Mouse (Mus musculus): ENCODE data around the gene Plce1.

Plce1 gene

GRCm38 (mm10) chr19:38721808-38722207, 240.9 kb downstream of the Plce1 start:
- in situ Hi-C loops (cut with MseI, MboI) = no loop called here

GRCm38 (mm10) chr19:38722982-38723381, 242.1 kb downstream of the Plce1 start:
- in situ Hi-C loops (cut with MseI, MboI) = no loop called here

DNA sequence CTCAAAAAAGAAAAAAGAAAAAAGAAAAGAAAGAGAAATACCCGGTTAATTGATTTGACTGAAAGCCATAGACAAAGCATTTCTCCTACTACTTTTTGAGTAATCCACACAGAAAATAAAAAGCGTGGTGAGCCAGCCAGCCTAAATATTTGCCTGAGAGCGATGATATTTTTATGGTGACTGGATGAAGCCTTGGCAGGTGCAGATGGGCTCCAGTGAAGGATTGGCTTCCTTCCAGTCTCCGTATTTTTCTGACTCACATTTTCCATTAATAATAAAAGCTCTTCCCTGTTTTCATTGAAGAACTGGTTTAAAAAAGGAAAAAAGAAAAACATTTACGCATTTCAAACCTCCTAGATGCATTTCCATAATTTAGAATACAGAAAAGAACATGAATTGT, 243.1 kb downstream of the Plce1 start:
- in situ Hi-C loops (cut with MseI, MboI) = no loop called here

GRCm38 (mm10) chr19:38728842-38729241, 247.9 kb downstream of the Plce1 start:
- in situ Hi-C loops (cut with MseI, MboI) = no loop called here

GRCm38 (mm10) chr19:38729264-38729663, 248.4 kb downstream of the Plce1 start:
- in situ Hi-C loops (cut with MseI, MboI) = no loop called here

GRCm38 (mm10) chr19:38744546-38744945, 263.6 kb downstream of the Plce1 start:
- in situ Hi-C loops (cut with MseI, MboI) = no loop called here

GRCm38 (mm10) chr19:38745810-38746491, 265.0 kb downstream of the Plce1 start:
- in situ Hi-C loops (cut with MseI, MboI) = no loop called here

DNA sequence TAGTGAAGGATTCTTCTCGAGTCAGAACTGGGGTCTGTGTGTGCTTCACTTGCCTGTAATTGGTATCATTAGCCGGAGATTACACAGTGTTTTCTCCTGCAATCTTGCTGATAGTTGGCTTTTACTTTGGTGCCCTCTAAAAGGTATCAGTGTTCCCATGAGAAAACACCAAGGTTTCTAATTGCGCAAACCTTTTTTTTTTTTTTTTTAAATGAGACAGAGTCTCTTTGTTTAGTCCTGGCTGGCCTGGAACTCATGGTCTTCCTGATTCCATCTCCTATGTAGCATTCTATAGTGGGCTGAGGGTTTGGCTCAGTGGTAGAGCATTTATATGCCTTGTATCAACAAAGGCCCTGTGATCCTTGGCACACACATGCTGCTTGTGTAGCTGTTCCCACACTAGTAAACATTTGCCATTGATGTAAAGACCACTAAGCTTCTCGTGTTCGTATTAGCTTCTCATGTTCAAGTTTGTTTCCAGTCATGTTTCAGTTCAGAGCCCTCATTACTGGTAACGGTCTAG, 265.6 kb downstream of the Plce1 start:
- in situ Hi-C loops (cut with MseI, MboI) = no loop called here

- in situ Hi-C loops (cut with MseI, MboI) = no loop called here
Observed at GRCm38 (mm10) chr19:38750192-38750591, 269.3 kb downstream of the Plce1 start.

DNA sequence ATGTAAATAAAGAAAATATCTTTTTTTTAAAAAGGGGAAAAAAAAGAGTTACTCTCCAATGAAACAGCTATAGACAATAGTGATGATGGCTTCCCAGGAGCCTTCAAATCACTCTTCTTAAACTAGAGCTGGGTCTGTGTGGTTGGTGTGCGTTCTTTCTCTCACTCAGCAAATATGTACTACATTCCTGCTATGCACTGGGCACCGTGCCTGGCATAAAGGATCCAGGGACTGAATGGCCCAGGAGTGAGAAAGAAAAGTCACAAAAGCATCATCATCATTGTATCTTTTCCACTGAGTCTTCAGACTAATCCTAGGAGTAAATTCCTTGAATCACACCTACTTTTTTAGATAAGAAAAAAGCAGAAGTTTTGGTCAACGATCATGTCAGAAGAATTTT, 276.3 kb downstream of the Plce1 start:
- in situ Hi-C loops (cut with MseI, MboI) = no loop called here

DNA sequence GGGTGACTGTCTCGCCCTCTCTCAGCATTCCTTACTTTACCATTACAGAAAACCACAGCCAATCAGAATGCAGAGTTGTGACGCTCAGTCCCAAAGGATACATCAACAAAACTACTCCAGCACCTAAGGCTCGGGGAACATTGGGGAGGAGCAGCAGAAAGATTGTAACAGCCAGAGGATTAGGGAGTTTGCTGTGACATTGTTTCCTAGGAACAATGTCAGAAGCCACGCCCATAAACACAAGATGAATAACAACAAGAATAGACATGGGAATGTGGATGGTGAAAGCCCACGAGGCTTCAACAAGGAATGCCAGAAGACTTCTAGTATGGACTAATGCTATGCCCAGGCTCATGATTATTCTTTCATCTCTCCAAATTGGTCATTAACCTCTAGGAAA, 277.1 kb downstream of the Plce1 start:
- in situ Hi-C loops (cut with MseI, MboI) = no loop called here

DNA sequence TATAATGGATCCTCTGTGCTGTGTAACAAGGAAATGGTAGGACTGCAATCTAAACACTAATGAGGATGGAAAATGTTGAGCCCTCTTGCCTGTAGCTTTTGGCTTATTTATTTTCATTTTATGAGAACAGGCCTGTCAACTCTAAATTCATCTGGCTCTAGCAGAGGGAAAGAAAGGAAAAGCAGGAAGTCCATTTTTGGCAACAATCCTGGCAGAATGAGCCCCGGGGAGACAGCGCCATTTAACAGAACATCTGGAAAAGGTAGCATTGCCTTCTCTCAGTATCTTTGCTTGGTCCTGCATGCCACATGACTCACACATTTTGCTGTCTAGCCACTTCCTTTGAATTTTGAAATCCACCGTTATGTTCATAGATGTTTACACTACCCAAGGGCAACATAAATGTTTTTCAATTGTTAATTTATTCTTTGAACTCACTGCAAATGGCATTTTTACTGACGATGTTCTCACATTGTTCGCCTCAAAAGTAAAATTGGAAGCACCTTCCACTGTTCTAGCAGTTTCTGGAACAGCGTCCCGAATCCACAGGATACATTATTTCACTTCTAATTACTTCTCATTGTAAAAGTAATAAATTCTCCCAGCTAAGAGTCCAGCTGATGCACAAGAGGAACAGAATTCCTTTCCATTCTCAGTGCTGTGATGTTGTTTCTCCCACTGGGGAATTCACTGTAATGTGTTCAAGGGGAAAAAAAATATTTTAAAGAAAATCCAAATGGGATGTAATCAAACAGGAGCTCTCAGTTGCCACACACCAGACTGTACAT, 278.0 kb downstream of the Plce1 start:
- in situ Hi-C loops (cut with MseI, MboI) = no loop called here

DNA sequence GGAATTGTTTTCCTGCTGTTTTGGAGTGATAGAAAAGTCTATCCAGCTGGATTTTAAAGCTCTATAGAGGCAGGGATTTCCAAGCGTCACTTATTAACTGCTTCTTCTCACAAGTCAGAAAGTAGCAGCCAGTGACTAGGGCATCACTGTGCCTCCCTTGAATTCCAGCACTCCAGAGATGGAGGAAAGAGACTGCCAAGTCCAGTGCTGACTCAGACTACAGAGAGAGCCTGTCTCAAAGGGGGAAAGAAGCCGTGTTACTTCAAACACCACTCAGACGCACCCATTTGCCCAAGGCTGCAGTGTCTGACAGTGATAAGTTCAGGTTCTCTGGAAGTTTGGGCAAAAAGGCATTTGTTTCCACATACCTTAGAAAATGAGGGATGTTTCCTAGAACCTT, 279.5 kb downstream of the Plce1 start:
- in situ Hi-C loops (cut with MseI, MboI) = no loop called here

GRCm38 (mm10) chr19:38766306-38766705, 285.4 kb downstream of the Plce1 start:
- in situ Hi-C loops (cut with MseI, MboI) = no loop called here

DNA sequence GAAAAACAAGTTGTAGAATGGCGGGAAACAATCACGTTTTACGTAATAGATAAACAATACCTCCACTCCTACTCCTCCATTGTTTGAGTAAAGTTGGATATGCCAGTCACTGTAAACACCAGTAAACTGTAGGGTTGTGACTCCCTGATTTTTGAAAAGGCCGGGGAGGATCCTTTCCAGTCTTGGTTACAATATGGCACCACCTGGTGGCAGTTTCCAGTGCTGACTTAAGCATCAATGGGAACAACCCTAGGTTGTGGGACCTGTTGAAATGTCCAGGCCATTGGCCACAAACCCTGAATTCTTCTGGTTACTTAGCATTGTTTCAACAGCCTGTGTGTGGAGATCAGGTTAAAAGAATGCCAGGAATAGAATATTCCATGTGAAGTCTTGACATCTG, 294.6 kb downstream of the Plce1 start:
- in situ Hi-C loops (cut with MseI, MboI) = no loop called here

DNA sequence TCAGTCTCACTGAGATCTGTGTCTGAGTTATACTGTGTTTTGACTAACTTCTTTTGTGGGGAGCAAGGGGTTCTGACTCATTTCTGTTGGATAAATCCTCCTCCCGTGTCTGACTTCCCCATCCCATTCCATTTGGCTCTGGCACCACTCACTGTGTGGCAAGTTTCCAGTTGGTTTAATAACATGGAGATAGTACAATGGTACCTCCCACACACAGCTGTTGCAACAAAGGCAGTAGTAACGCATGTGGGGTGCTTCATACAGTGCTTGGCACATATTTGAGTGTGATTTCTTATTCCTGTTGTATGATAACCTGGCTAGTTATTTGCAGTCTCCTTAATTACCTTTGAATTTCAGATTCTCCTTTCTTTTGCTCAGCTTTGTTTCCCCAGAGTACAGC, 297.9 kb downstream of the Plce1 start:
- in situ Hi-C loops (cut with MseI, MboI) = no loop called here

DNA sequence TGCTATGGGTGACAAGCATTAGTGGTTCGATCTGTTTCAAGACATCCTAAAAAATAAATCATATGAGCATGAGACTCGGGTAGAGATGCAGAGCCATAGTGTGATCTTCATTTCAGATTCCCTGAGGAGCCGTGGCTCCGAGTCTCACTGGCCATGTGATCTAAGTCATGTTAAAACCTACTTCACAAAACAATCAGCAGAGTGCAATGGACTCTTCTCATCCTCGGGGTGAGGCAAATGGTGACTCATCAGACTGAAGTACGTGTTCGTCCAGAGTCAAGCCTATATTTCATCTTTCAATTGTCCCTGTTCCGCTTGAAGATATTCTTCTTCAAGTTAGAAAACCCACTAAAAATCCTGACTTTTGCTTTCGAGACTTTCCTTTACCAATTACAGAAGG, 302.6 kb downstream of the Plce1 start:
- in situ Hi-C loops (cut with MseI, MboI) = no loop called here

- in situ Hi-C loops (cut with MseI, MboI) = no loop called here
Observed at GRCm38 (mm10) chr19:38787756-38788155, 306.8 kb downstream of the Plce1 start.

DNA sequence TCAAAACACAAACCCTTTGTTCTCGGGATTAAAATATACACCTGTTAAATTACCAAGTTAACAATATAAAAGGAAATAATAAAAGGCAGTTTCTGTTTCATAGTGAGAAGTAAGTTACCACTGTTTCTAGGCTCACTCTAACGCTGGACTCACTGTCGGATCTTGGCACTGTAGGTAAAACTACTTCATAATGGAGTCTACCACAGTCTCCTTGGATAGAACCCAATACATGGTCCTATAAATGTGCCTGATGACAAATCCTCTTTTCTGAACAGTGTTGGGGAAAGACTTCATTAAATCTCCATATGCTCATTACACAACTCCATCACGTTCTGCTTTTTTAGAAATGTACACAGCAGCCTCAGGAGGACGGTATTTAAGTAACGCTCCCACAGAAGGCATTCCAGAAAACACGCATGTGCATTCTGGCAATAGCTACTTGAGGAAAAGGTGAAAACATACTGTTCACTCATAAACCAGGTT, 312.7 kb downstream of the Plce1 start:
- in situ Hi-C loops (cut with MseI, MboI) = no loop called here

- in situ Hi-C loops (cut with MseI, MboI) = no loop called here
Observed at GRCm38 (mm10) chr19:38796546-38796945, 315.6 kb downstream of the Plce1 start.

GRCm38 (mm10) chr19:38798291-38798690, 317.4 kb downstream of the Plce1 start:
- in situ Hi-C loops (cut with MseI, MboI) = no loop called here

DNA sequence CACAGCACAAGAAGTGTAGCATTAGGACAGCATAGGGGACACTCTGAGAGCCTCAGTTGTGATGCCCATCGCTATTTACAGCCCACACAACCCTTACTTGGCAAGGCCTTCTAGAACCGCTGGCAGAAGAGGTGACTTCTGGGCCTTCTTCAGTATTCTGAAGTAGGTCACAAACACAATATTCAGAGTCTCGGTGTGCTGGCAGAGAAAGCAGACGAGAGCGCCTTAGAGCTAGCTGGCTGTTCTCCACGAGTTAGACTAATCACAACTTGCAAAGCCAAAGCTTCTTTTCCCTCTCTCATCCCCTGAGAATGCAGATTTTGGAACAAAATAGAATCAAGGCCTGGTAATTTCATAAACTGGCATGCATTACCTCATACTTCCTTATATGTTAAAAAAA, 317.9 kb downstream of the Plce1 start:
- in situ Hi-C loops (cut with MseI, MboI) = no loop called here

GRCm38 (mm10) chr19:38818191-38818590, 337.3 kb downstream of the Plce1 start:
- in situ Hi-C loops (cut with MseI, MboI) = no loop called here

Data from mouse trophoblast stem cell (cell line).